Mouse (Mus musculus) stomach, postnatal 0 days (tissue): ENCODE results near the gene Klhl8. TPM values are rescaled to one million over a fixed set of nuclear protein-coding genes. Genes with fewer than 3 reads are reported as not detected.

ENCODE experiments used
- ATAC-seq: fragments of 200-750 bp; cut with Nextera tagmentation; 2 replicates; pipeline ENCODE4 v1.8.0; 2017; ENCODE audit not compliant: low FRiP score, low TSS enrichment
- DNase-seq: peaks from one replicate; pipeline ENCODE4 v3.0.0-alpha.2; 2016; ENCODE audit warnings: low spot score
- H3K27ac ChIP-seq: fragments of 300-500 bp; sonication (generic); replicated peaks from 2 replicates; pipeline ENCODE4 v1.5.1; 2014; ENCODE audit warnings: mild to moderate bottlenecking, control low read depth
- H3K27me3 ChIP-seq: fragments of 300-500 bp; sonication (generic); 2 replicates; pipeline ENCODE4 v1.6.1; 2014; ENCODE audit warnings: low read length; ENCODE audit not compliant: control insufficient read depth, insufficient read depth
- H3K36me3 ChIP-seq: fragments of 300-500 bp; sonication (generic); 2 replicates; pipeline ENCODE4 v1.6.1; 2014; ENCODE audit warnings: low read length, mixed read lengths; ENCODE audit not compliant: control insufficient read depth, insufficient read depth
- H3K4me1 ChIP-seq: fragments of 300-500 bp; sonication (generic); replicated peaks from 2 replicates; pipeline ENCODE4 v1.6.1; 2014; ENCODE audit warnings: antibody characterized with exemption; ENCODE audit not compliant: control insufficient read depth, insufficient read depth
- H3K4me2 ChIP-seq: fragments of 300-500 bp; sonication (generic); replicated peaks from 2 replicates; pipeline ENCODE4 v1.6.1; 2014; ENCODE audit warnings: low read depth, mild to moderate bottlenecking, control low read depth, moderate library complexity
- H3K4me3 ChIP-seq: fragments of 300-500 bp; sonication (generic); 2 replicates; pipeline ENCODE4 v1.5.1; 2014; ENCODE audit warnings: low read depth, low read length, control low read depth
- H3K9ac ChIP-seq: fragments of 300-500 bp; sonication (generic); 2 replicates; pipeline ENCODE4 v1.6.1; 2014; ENCODE audit warnings: mild to moderate bottlenecking, low read length, control low read depth, mixed read lengths
- H3K9me3 ChIP-seq: fragments of 300-500 bp; sonication (generic); 2 replicates; pipeline ENCODE4 v1.6.1; 2016; ENCODE audit warnings: low read length; ENCODE audit not compliant: control insufficient read depth
- CTCF ChIP-seq: IDR thresholded peaks from 2 replicates; pipeline ENCODE4 v1.5.1; 2016; ENCODE audit warnings: antibody characterized with exemption, low read depth, mild to moderate bottlenecking, moderate library complexity
- EP300 ChIP-seq: optimal IDR thresholded peaks from 2 replicates; pipeline ENCODE3; 2016; ENCODE audit warnings: antibody characterized with exemption
- WGBS: fragments of 180-500 bp; shearing (Covaris S2); extraction: QIAGEN DNeasy Blood & Tissue Kit; methylation state at CpG from one replicate; pipeline ENCODE4 v1.1.7; 2014; 5-methylcytosine and 5-hydroxymethylcytosine counted together
- polyA plus RNA-seq: library from polyadenylated mRNA; unstranded; fragments of >200 nt; fragmentation: Nextera tagmentation; extraction: Ambion mirVana; gene quantifications from 2 replicates; pipeline ENCODE4 v1.2.1, GENCODE M21; 2015

The Klhl8 gene
- polyA plus RNA-seq, 1 experiment from 2014 or later = 7.7 TPM

DNA sequence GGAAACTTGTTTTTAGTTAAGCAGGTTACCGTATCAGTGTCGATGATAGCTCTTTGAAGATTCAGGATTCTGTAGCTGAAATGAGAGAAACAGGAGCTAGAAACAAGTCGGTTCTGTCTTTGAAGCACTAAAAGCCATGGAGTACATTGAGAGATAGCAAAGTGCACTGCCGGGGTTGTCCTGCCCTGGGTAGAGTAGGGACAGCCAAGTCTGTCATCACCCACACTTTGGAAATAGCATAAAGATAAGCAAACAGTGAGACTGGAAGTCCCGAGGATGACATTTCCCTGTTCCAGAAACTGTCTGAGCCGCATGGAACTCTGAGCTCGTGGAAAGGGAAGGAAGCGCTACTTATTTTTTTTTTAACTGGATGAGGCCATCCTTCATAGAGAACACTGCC, 82.3 kb downstream of the Klhl8 start:
- TF ChIP-seq CTCF = no peak
- TF ChIP-seq EP300 = no peak
- no peaks in the 10 kb centered on the region for H3K27me3 ChIP-seq
- no peaks in the 10 kb centered on the region for H3K4me1 ChIP-seq
- H3K9ac ChIP-seq = no peak overlapping the region
- no peak overlapping the region for H3K4me3 ChIP-seq
- no peak for ATAC-seq
- H3K36me3 ChIP-seq = peaks cover 22% of the 10 kb centered on the region
- DNase-seq = no peak
- 72% methylated on average over 8 of the region's 8 CpGs for whole genome bisulfite sequencing
- H3K9me3 ChIP-seq = no peaks in the 10 kb centered on the region
- no peak overlapping the region for H3K27ac ChIP-seq
- no peak overlapping the region for H3K4me2 ChIP-seq

GRCm38 (mm10) chr5:103828304-103828703, 82.8 kb downstream of the Klhl8 start:
- no peak for DNase-seq
- no peak overlapping the region for H3K4me2 ChIP-seq
- H3K4me3 ChIP-seq = no peak overlapping the region
- H3K9ac ChIP-seq = no peak overlapping the region
- no peaks in the 10 kb centered on the region for H3K4me1 ChIP-seq
- H3K9me3 ChIP-seq = no peaks in the 10 kb centered on the region
- H3K27me3 ChIP-seq = no peaks in the 10 kb centered on the region
- WGBS = 85% methylated on average over 21 of the region's 21 CpGs
- TF ChIP-seq CTCF = no peak
- TF ChIP-seq EP300 = no peak
- ATAC-seq = no peak
- no peak overlapping the region for H3K27ac ChIP-seq
- H3K36me3 ChIP-seq = peaks cover 17% of the 10 kb centered on the region

GRCm38 (mm10) chr5:103822949-103823348, 88.1 kb downstream of the Klhl8 start:
- 75% methylated on average over 5 of the region's 5 CpGs for WGBS
- H3K36me3 ChIP-seq = peaks cover 7% of the 10 kb centered on the region; the same call in 1 of the 2 replicates
- no peak for TF ChIP-seq CTCF
- no peak for TF ChIP-seq EP300
- no peak overlapping the region for H3K4me3 ChIP-seq
- no peak overlapping the region for H3K9ac ChIP-seq
- H3K27me3 ChIP-seq = no peaks in the 10 kb centered on the region
- DNase-seq (no peak), ATAC-seq (no peak; the same call in 1 of the 2 replicates)
- H3K4me1 ChIP-seq = no peaks in the 10 kb centered on the region
- no peak overlapping the region for H3K4me2 ChIP-seq
- H3K27ac ChIP-seq = 0 out of 2 replicates have a peak overlapping the region, but pooled peaks have one; percentile 45
- H3K9me3 ChIP-seq = no peaks in the 10 kb centered on the region

- TF ChIP-seq EP300 (no peak), CTCF (no peak)
- H3K4me3 ChIP-seq = no peak overlapping the region
- H3K4me2 ChIP-seq = no peak overlapping the region
- peaks cover 7% of the 10 kb centered on the region; the same call in 1 of the 2 replicates for H3K36me3 ChIP-seq
- peak; percentile 59; the same call in 1 of the 2 replicates for ATAC-seq
- H3K4me1 ChIP-seq = no peaks in the 10 kb centered on the region
- no peaks in the 10 kb centered on the region for H3K27me3 ChIP-seq
- peak; percentile 43 for DNase-seq
- 59% methylated on average over 13 of the region's 13 CpGs for WGBS
- peak overlapping the region; percentile 61 for H3K27ac ChIP-seq
- H3K9me3 ChIP-seq = no peaks in the 10 kb centered on the region
- no peak overlapping the region for H3K9ac ChIP-seq
Observed at GRCm38 (mm10) chr5:103821500-103822298, 89.4 kb downstream of the Klhl8 start.

GRCm38 (mm10) chr5:103821062-103821461, 90.0 kb downstream of the Klhl8 start:
- Histone ChIP-seq H3K36me3 (peaks cover 5% of the 10 kb centered on the region; the same call in 1 of the 2 replicates), H3K27me3 (no peaks in the 10 kb centered on the region), H3K9me3 (no peaks in the 10 kb centered on the region), H3K4me1 (no peaks in the 10 kb centered on the region), H3K27ac (peak overlapping the region; percentile 61), H3K4me2 (no peak overlapping the region), H3K4me3 (no peak overlapping the region), H3K9ac (no peak overlapping the region)
- WGBS = 53% methylated on average over 9 of the region's 9 CpGs
- TF ChIP-seq EP300 (no peak), CTCF (no peak)
- ATAC-seq (peak; percentile 80), DNase-seq (peak; percentile 55)

GRCm38 (mm10) chr5:103819674-103820073, 91.4 kb downstream of the Klhl8 start:
- no peaks in the 10 kb centered on the region for H3K27me3 ChIP-seq
- H3K4me1 ChIP-seq = 0 out of 2 replicates have a peak, but pooled peaks cover 3% of the 10 kb centered on the region
- DNase-seq = no peak
- H3K4me3 ChIP-seq = no peak overlapping the region
- no peak for ATAC-seq
- no peak for TF ChIP-seq EP300
- TF ChIP-seq CTCF = no peak
- no peaks in the 10 kb centered on the region for H3K9me3 ChIP-seq
- 0 out of 2 replicates have a peak, but pooled peaks cover 2% of the 10 kb centered on the region for H3K36me3 ChIP-seq
- no peak overlapping the region for H3K4me2 ChIP-seq
- no peak overlapping the region for H3K27ac ChIP-seq
- no peak overlapping the region for H3K9ac ChIP-seq
- WGBS = 87% methylated on average over 1 of the region's 1 CpGs
